Mouse (Mus musculus): Measurements from ENCODE around the gene St6galnac3. TPM values are rescaled to one million over a fixed set of nuclear protein-coding genes. Genes with fewer than 3 reads are reported as not detected.

Gene St6galnac3
- total and polyA plus RNA-seq, 2 experiments from 2014 or later = 7.3 to 9.9 TPM

GRCm38 (mm10) chr3:153348797-153349465 lies 376.0 kb downstream of the St6galnac3 start:
- Histone ChIP-seq H3K36me3 (ENCODE audit: insufficient read depth, low read length) (no peaks in the 10 kb centered on the region), H3K27ac (no peak overlapping the region), H3K4me2 (ENCODE audit: low read depth, low read length) (no peak overlapping the region), H3K4me1 (ENCODE audit: insufficient read depth, low read length) (no peaks in the 10 kb centered on the region), H3K9ac (replicated peaks; ENCODE audit: low read length) (no peak overlapping the region), H3K4me3 (ENCODE audit: low read length) (no peak overlapping the region), H3K9me3 (ENCODE audit: low read length) (no peaks in the 10 kb centered on the region), H3K27me3 (ENCODE audit: insufficient read depth, low read length) (no peaks in the 10 kb centered on the region)
- DNase-seq (ENCODE audit: low spot score) (no peak), ATAC-seq (peak; percentile 24; the same call in 1 of the 2 replicates)
- TF ChIP-seq CTCF (IDR thresholded peaks at IDR 0.05; ENCODE audit: low read depth) = peak; percentile 15; the same call in 1 of the 2 replicates
- WGBS = 89% methylated on average over 9 of the region's 9 CpGs

DNA sequence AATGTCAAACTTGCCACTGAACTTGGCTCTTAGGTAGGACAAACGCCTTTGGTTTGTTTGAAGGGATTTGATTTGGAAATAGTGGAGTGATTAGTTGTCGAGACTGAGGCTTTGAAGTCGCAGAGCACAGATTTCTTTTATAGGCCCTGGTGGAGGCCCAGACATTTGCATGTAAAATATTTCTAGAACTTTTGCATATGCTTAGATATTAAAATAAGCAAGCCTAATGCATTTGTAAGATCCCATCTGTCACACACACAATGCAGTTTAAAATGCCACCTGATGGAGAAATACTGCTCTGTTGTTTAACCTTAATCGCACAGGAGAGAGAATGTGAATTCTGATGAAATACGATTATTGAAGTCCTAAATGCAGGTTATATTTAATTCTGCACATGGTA lies 380.0 kb downstream of the St6galnac3 start:
- ATAC-seq (no peak), DNase-seq (ENCODE audit: low spot score) (no peak)
- Histone ChIP-seq H3K27me3 (ENCODE audit: insufficient read depth, low read length) (no peaks in the 10 kb centered on the region), H3K9me3 (ENCODE audit: low read length) (no peaks in the 10 kb centered on the region), H3K9ac (replicated peaks; ENCODE audit: low read length) (no peak overlapping the region), H3K4me2 (ENCODE audit: low read depth, low read length) (no peak overlapping the region), H3K36me3 (ENCODE audit: insufficient read depth, low read length) (no peaks in the 10 kb centered on the region), H3K4me1 (ENCODE audit: insufficient read depth, low read length) (no peaks in the 10 kb centered on the region), H3K27ac (no peak overlapping the region), H3K4me3 (ENCODE audit: low read length) (no peak overlapping the region)
- TF ChIP-seq CTCF (IDR thresholded peaks at IDR 0.05; ENCODE audit: low read depth) = no peak
- 69% methylated on average over 5 of the region's 5 CpGs for WGBS

DNA sequence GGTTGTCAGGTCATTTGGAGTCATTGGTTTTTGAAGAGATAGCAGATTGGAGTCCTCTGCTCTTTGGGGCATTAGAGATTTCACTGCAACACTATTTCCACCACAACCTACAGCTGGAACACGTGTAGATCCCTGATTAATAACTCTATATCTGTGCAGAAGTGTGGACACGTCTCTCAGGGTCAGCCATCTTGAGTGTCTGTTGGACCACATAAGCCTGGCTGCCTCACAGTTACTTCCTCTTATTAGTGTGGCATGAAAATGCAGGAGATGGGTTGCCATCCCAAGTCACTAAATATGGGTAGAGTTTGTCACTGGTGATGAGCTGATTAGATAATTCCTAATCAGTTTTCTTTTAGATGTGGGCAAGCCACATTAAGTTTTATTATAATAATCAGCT lies 385.0 kb downstream of the St6galnac3 start:
- DNase-seq (ENCODE audit: low spot score) (no peak), ATAC-seq (no peak)
- Histone ChIP-seq H3K4me1 (ENCODE audit: insufficient read depth, low read length) (no peaks in the 10 kb centered on the region), H3K4me3 (ENCODE audit: low read length) (no peak overlapping the region), H3K27ac (no peak overlapping the region), H3K9me3 (ENCODE audit: low read length) (no peaks in the 10 kb centered on the region), H3K36me3 (ENCODE audit: insufficient read depth, low read length) (no peaks in the 10 kb centered on the region), H3K9ac (replicated peaks; ENCODE audit: low read length) (no peak overlapping the region), H3K27me3 (ENCODE audit: insufficient read depth, low read length) (no peaks in the 10 kb centered on the region), H3K4me2 (ENCODE audit: low read depth, low read length) (no peak overlapping the region)
- 74% methylated on average over 2 of the region's 2 CpGs for WGBS
- no peak for TF ChIP-seq CTCF (IDR thresholded peaks at IDR 0.05; ENCODE audit: low read depth)

- no peaks in the 10 kb centered on the region for H3K36me3 ChIP-seq (ENCODE audit: insufficient read depth, low read length)
- H3K27ac ChIP-seq = no peak overlapping the region
- no peak overlapping the region for H3K4me2 ChIP-seq (ENCODE audit: low read depth, low read length)
- H3K9ac ChIP-seq (replicated peaks; ENCODE audit: low read length) = no peak overlapping the region
- WGBS = 63% methylated on average over 12 of the region's 12 CpGs
- H3K4me3 ChIP-seq (ENCODE audit: low read length) = no peak overlapping the region
- no peaks in the 10 kb centered on the region for H3K9me3 ChIP-seq (ENCODE audit: low read length)
- DNase-seq (ENCODE audit: low spot score) = no peak
- H3K27me3 ChIP-seq (ENCODE audit: insufficient read depth, low read length) = no peaks in the 10 kb centered on the region
- no peak for ATAC-seq
- H3K4me1 ChIP-seq (ENCODE audit: insufficient read depth, low read length) = no peaks in the 10 kb centered on the region
- TF ChIP-seq CTCF (IDR thresholded peaks at IDR 0.05; ENCODE audit: low read depth) = no peak
Measured at GRCm38 (mm10) chr3:153339091-153339490, 385.9 kb downstream of the St6galnac3 start.

DNA sequence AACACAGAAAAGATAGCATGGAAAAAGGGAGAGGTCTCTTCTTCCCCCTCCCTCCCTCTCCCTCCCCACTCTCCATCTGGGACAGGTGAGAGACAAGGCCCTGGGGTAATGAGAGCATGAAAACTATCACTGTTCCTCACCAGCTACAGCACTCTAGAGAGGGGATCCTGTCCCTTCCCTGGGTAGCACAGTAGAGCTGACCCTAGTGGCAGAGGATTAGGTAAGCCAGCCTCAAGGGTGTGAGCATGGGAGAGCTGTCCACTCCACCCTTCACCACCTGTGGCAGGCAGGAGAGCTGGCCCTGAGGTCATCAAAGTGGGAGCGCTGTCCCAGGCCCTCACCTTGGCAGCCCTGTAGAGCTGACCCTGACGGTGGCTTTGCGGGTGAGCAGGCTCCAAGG lies 387.2 kb downstream of the St6galnac3 start:
- H3K9ac ChIP-seq (replicated peaks; ENCODE audit: low read length) = no peak overlapping the region
- DNase-seq (ENCODE audit: low spot score) = no peak
- no peaks in the 10 kb centered on the region for H3K4me1 ChIP-seq (ENCODE audit: insufficient read depth, low read length)
- no peak overlapping the region for H3K4me2 ChIP-seq (ENCODE audit: low read depth, low read length)
- no peaks in the 10 kb centered on the region for H3K36me3 ChIP-seq (ENCODE audit: insufficient read depth, low read length)
- no peaks in the 10 kb centered on the region for H3K9me3 ChIP-seq (ENCODE audit: low read length)
- ATAC-seq = no peak
- H3K27me3 ChIP-seq (ENCODE audit: insufficient read depth, low read length) = no peaks in the 10 kb centered on the region
- no peak for TF ChIP-seq CTCF (IDR thresholded peaks at IDR 0.05; ENCODE audit: low read depth)
- no peak overlapping the region for H3K27ac ChIP-seq
- no peak overlapping the region for H3K4me3 ChIP-seq (ENCODE audit: low read length)
- 87% methylated on average over 3 of the region's 3 CpGs for WGBS

- Histone ChIP-seq H3K36me3 (ENCODE audit: insufficient read depth, low read length) (no peaks in the 10 kb centered on the region), H3K27ac (no peak overlapping the region), H3K27me3 (ENCODE audit: insufficient read depth, low read length) (no peaks in the 10 kb centered on the region), H3K9me3 (ENCODE audit: low read length) (no peaks in the 10 kb centered on the region), H3K4me1 (ENCODE audit: insufficient read depth, low read length) (no peaks in the 10 kb centered on the region), H3K4me2 (ENCODE audit: low read depth, low read length) (no peak overlapping the region), H3K4me3 (ENCODE audit: low read length) (no peak overlapping the region), H3K9ac (replicated peaks; ENCODE audit: low read length) (no peak overlapping the region)
- ATAC-seq (no peak), DNase-seq (ENCODE audit: low spot score) (no peak)
- 76% methylated on average over 2 of the region's 2 CpGs for WGBS
- no peak for TF ChIP-seq CTCF (IDR thresholded peaks at IDR 0.05; ENCODE audit: low read depth)
Measured at GRCm38 (mm10) chr3:153337221-153337620, 387.8 kb downstream of the St6galnac3 start.

DNA sequence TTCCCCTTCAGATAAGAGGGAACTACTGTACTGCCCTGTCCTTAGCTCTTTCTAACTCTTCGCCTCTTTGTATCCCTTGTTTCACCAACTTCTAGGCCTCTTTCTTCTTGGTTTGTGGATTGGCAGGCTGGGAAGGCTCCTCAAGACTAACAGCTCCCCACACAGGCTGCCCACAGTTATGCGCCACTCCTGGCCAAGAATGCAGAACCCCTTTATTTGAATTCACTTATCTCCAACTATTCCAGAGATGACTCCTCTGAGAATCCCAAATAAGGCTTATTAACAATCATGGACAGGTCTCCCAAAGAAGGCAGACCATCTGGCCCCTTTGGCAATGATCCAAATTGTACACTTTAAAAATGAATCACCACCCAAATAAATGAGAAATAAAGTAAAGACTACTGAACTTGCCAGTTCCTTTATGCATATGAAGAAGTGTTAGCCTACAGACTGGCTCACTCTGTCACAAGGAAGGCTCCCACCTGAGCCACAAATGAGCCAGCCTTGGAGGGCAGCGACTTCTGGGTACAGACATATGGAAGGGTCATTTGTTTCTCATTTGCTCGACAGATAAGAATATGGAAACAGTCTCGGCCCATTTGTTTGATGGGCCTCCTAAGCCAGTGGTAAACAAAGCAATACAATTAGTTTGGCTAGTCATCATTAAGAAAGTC lies 390.7 kb downstream of the St6galnac3 start:
- no peak overlapping the region for H3K4me2 ChIP-seq (ENCODE audit: low read depth, low read length)
- 49% methylated on average over 5 of the region's 5 CpGs for WGBS
- H3K27ac ChIP-seq = no peak overlapping the region
- ATAC-seq = no peak
- H3K9ac ChIP-seq (replicated peaks; ENCODE audit: low read length) = no peak overlapping the region
- H3K9me3 ChIP-seq (ENCODE audit: low read length) = no peaks in the 10 kb centered on the region
- DNase-seq (ENCODE audit: low spot score) = no peak
- no peaks in the 10 kb centered on the region for H3K27me3 ChIP-seq (ENCODE audit: insufficient read depth, low read length)
- H3K4me3 ChIP-seq (ENCODE audit: low read length) = no peak overlapping the region
- no peaks in the 10 kb centered on the region for H3K4me1 ChIP-seq (ENCODE audit: insufficient read depth, low read length)
- no peaks in the 10 kb centered on the region for H3K36me3 ChIP-seq (ENCODE audit: insufficient read depth, low read length)
- 0 out of 2 replicates have a peak, but pooled peaks have one; percentile 1 for TF ChIP-seq CTCF (IDR thresholded peaks at IDR 0.05; ENCODE audit: low read depth)
